Mouse (Mus musculus) liver, embryonic 12.5 days (tissue): ENCODE measurements around the gene Zbtb40. TPM values are rescaled to one million over a fixed set of nuclear protein-coding genes. Genes with fewer than 3 reads are reported as not detected.

Source experiments
- ATAC-seq: fragments of 200-750 bp; cut with Nextera tagmentation; 2 replicates; pipeline ENCODE4 v1.8.0; 2017; ENCODE audit warnings: moderate number of reproducible peaks, mild to moderate bottlenecking, moderate library complexity
- H3K27ac ChIP-seq: fragments of 300-500 bp; sonication (generic); 2 replicates; pipeline ENCODE4 v1.5.1; 2016; ENCODE audit warnings: mild to moderate bottlenecking
- H3K27me3 ChIP-seq: fragments of 300-500 bp; sonication (generic); replicated peaks from 2 replicates; pipeline ENCODE4 v1.6.1; 2016; ENCODE audit warnings: mild to moderate bottlenecking, moderate library complexity
- H3K36me3 ChIP-seq: fragments of 300-500 bp; sonication (generic); 2 replicates; pipeline ENCODE4 v1.6.1; 2016; ENCODE audit warnings: mild to moderate bottlenecking, moderate library complexity
- H3K4me1 ChIP-seq: fragments of 300-500 bp; sonication (generic); 2 replicates; pipeline ENCODE4 v1.6.1; 2016
- H3K4me2 ChIP-seq: fragments of 300-500 bp; sonication (generic); 2 replicates; pipeline ENCODE4 v1.6.1; 2016; ENCODE audit warnings: mild to moderate bottlenecking, moderate library complexity
- H3K4me3 ChIP-seq: fragments of 300-500 bp; sonication (generic); 2 replicates; pipeline ENCODE4 v1.5.1; 2016; ENCODE audit warnings: mild to moderate bottlenecking, moderate library complexity
- H3K9ac ChIP-seq: fragments of 300-500 bp; sonication (generic); 2 replicates; pipeline ENCODE4 v1.6.1; 2016; ENCODE audit warnings: mild to moderate bottlenecking, moderate library complexity
- H3K9me3 ChIP-seq: fragments of 300-500 bp; sonication (generic); replicated peaks from 2 replicates; pipeline ENCODE4 v1.6.1; 2016; ENCODE audit warnings: mild to moderate bottlenecking, moderate library complexity
- WGBS: fragments of 180-500 bp; shearing (Covaris S2); methylation state at CpG from one replicate; pipeline ENCODE4 v1.1.7; 2016; ENCODE audit not compliant: insufficient replicate concordance; 5-methylcytosine and 5-hydroxymethylcytosine counted together
- polyA plus RNA-seq: library from polyadenylated mRNA; unstranded; fragments of >200 nt; fragmentation: Nextera tagmentation; extraction: Ambion mirVana; gene quantifications from 2 replicates; pipeline ENCODE4 v1.2.1, GENCODE M21; 2016

The Zbtb40 gene
- polyA plus RNA-seq, 1 experiment from 2014 or later = 3.2 TPM

DNA sequence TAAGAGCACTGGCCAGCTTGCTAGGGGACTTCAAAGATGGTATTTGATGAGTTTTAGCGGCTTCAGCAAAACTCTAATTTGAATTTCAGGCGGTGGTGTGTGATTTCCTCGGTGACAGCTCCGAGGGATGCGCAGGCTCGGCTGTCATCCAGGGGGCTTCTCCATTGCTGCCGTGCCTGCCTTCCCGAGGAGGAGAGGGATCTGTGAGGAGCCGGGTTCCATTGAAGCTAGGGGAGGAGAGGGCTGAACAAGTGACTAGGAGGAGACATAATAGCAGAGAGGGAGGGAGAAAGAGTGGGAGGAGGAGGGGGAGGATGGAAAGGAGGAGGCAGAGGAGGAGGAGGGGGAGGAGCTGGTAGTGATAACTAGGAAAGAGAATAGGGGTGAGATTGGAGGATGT lies 81.1 kb downstream of the Zbtb40 start:
- peaks cover 99% of the 10 kb centered on the region for H3K27me3 ChIP-seq

DNA sequence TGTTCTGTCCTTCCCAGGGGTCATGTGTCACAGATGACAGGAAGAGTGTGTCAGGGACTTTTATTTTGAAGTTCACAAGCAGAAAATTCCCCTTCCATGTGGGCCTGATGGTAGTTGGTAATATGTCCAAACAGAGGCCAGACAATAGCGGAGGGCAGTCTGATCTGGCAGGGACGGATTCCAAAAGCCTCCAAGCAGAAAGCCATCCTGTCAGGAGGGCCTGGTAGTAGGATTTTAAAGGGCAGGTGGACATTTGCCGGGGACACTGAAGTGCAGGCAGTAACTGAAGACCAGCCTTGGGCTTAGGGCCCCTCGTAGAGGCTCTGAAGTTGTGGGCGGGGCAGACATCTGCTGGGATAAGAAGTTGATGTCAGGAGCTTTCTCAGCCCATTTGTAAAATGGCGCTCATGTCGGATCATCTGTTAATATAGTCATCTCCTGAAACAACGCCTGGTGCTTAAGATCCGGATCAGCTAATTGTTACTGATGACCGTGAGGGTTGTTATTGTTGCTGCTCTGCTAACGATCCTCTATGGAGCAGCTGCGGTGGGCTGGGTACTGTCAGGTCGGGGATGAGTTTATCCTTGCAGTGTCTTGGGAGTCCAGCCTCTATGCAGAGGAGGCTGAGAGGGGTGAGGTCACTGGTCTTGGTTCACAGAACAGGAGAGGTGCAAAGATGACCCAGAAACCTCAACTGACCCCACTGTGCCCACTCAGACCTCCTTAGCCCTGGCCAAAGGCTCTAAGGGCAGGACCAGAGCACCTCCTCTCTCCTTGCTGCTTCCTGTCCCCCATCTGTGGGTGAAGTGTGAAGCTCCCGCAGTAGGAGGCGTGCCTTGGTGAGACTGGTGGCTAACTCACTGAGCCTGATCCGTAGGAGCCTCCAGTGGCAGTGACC lies 81.9 kb downstream of the Zbtb40 start:
- no peak overlapping the region for H3K9ac ChIP-seq
- H3K27ac ChIP-seq = no peak overlapping the region
- H3K36me3 ChIP-seq = no peaks in the 10 kb centered on the region
- H3K4me2 ChIP-seq = no peak overlapping the region
- peaks cover 96% of the 10 kb centered on the region for H3K27me3 ChIP-seq
- WGBS = 40% methylated on average over 16 of the region's 16 CpGs
- no peak for ATAC-seq
- H3K4me3 ChIP-seq = no peak overlapping the region
- no peaks in the 10 kb centered on the region for H3K4me1 ChIP-seq
- no peaks in the 10 kb centered on the region for H3K9me3 ChIP-seq

More for the DNA sequence above, 81.1 kb downstream of the Zbtb40 start:
- H3K4me3 ChIP-seq = no peak overlapping the region
- H3K9me3 ChIP-seq = no peaks in the 10 kb centered on the region
- no peaks in the 10 kb centered on the region for H3K4me1 ChIP-seq
- ATAC-seq = no peak
- H3K9ac ChIP-seq = no peak overlapping the region
- H3K36me3 ChIP-seq = no peaks in the 10 kb centered on the region
- 39% methylated on average over 9 of the region's 9 CpGs for WGBS
- no peak overlapping the region for H3K27ac ChIP-seq
- no peak overlapping the region for H3K4me2 ChIP-seq

GRCm38 (mm10) chr4:136964990-136965421 lies 83.6 kb downstream of the Zbtb40 start:
- H3K9me3 ChIP-seq = no peaks in the 10 kb centered on the region
- 30% methylated on average over 15 of the region's 15 CpGs for WGBS

DNA sequence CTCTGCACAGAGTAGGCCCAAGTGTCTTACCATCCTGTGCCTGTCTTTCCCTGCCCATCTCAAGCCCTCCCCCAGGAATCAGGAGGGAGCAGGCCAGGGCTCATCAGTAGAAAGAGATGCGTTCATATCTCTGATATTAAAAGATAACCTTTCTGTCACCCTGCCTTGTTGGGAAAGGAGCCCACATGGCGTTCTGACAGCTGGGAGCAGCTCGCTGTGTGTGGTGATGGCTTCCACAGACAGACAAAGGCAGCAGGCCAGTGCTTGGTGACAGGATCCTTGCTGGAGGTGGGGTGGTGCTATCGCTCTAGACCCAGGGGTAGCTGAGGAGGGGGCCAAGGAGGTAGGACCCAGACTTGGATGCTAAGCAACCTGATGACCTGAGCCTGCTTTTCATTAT lies 86.2 kb downstream of the Zbtb40 start:
- Histone ChIP-seq H3K4me1 (no peaks in the 10 kb centered on the region), H3K9me3 (no peaks in the 10 kb centered on the region), H3K36me3 (no peaks in the 10 kb centered on the region), H3K27me3 (peaks cover 95% of the 10 kb centered on the region), H3K4me2 (no peak overlapping the region), H3K9ac (no peak overlapping the region), H3K4me3 (no peak overlapping the region), H3K27ac (no peak overlapping the region)
- WGBS = 48% methylated on average over 4 of the region's 4 CpGs
- no peak for ATAC-seq

More at GRCm38 (mm10) chr4:136964990-136965421, 83.6 kb downstream of the Zbtb40 start:
- no peak overlapping the region for H3K9ac ChIP-seq
- H3K36me3 ChIP-seq = no peaks in the 10 kb centered on the region
- peaks cover 96% of the 10 kb centered on the region for H3K27me3 ChIP-seq
- no peaks in the 10 kb centered on the region for H3K4me1 ChIP-seq
- ATAC-seq = no peak
- no peak overlapping the region for H3K4me3 ChIP-seq
- H3K27ac ChIP-seq = no peak overlapping the region
- H3K4me2 ChIP-seq = no peak overlapping the region

DNA sequence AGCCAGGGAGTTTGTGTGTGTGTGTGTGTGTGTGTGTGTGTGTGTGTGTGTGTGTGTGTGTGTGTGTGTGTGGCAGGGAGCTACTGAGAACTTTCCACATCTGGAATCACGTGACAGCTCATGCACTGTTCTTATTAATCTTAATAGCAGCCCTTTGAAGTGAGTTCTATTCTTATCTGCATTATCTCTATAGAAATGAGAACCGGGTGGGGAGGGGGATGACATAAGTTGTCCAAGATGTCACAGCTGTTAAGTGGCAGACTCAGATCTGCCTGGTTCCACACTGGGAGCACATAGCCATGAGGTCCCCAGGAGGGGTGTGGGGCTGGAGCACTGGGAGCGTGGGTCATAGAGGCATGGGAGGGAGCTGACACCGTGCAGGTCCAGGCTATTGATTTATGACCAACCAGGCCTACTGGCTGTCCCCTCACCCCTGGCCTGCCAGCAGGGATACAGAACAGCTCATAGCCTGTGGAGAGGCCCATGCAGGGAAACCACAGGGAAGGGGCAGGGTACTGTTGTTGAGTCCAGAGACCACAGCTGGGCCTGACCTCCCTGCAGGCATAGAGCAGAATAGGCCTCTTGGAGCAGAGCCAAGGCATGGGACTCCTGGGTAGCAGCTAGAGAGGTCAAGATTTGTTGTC lies 86.8 kb downstream of the Zbtb40 start:
- Histone ChIP-seq H3K27me3 (peaks cover 95% of the 10 kb centered on the region), H3K36me3 (no peaks in the 10 kb centered on the region), H3K9me3 (no peaks in the 10 kb centered on the region), H3K4me2 (no peak overlapping the region), H3K9ac (no peak overlapping the region), H3K27ac (no peak overlapping the region), H3K4me1 (0 out of 2 replicates have a peak, but pooled peaks cover 3% of the 10 kb centered on the region), H3K4me3 (no peak overlapping the region)
- peak; percentile 63 for ATAC-seq
- WGBS = 43% methylated on average over 4 of the region's 4 CpGs

DNA sequence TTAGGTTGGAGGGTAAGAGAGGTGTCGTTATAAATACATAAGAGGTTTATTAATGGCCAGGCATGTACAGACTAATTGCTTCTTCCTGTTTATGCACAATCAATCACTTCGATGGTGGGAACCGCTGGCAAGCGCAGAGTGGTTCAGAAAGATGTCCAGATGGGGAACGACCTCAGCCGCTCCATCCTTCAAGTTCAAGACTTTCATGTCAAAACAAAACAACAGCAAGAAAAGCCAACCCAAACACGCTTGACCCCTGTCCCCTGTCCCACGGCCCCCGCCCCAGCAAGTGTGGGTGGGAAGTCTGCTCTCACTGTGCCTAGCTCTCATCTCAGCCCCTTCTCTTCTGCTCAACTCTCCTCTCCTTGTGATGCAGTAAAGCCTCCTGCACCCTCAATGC lies 88.0 kb downstream of the Zbtb40 start:
- ATAC-seq = no peak
- H3K27me3 ChIP-seq = peaks cover 95% of the 10 kb centered on the region
- H3K4me3 ChIP-seq = no peak overlapping the region
- H3K9me3 ChIP-seq = no peaks in the 10 kb centered on the region
- no peak overlapping the region for H3K4me2 ChIP-seq
- H3K9ac ChIP-seq = no peak overlapping the region
- 0 out of 2 replicates have a peak, but pooled peaks cover 3% of the 10 kb centered on the region for H3K4me1 ChIP-seq
- 58% methylated on average over 9 of the region's 9 CpGs for WGBS
- H3K36me3 ChIP-seq = no peaks in the 10 kb centered on the region
- no peak overlapping the region for H3K27ac ChIP-seq

DNA sequence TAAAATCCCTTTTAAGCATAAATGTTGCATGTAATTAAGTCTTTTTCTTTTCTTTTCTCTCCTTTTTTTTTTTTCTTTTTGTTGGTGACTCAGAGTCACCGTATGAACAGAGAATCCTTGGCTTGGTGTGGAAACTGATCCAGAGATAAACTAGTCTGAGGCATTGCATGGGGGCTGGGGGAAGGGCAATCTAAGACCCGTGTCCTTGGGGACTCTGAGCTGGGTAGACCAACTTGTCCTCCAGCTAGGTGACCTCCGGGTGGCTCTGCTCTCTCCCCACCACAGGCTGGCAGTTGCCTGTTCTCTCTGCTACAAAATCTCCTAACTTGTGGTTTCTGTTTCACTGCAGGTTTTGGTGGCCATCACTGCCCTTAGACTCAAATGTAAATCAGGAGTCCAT lies 88.5 kb downstream of the Zbtb40 start:
- WGBS = 31% methylated on average over 3 of the region's 3 CpGs
- Histone ChIP-seq H3K27me3 (peaks cover 95% of the 10 kb centered on the region), H3K4me2 (no peak overlapping the region), H3K4me1 (0 out of 2 replicates have a peak, but pooled peaks cover 3% of the 10 kb centered on the region), H3K36me3 (no peaks in the 10 kb centered on the region), H3K9me3 (no peaks in the 10 kb centered on the region), H3K9ac (no peak overlapping the region), H3K27ac (no peak overlapping the region), H3K4me3 (no peak overlapping the region)
- ATAC-seq = no peak

GRCm38 (mm10) chr4:136956751-136957446 lies 91.7 kb downstream of the Zbtb40 start, which contains the start of gene Epha8:
TSS of gene Epha8 (minus strand) at chr4:136956816.
- Histone ChIP-seq H3K9ac (no peak within 1 kb of the TSS), H3K27ac (no peak within 1 kb of the TSS), H3K27me3 (peaks cover 97% of the 10 kb centered on the region), H3K9me3 (no peaks in the 10 kb centered on the region), H3K36me3 (no peaks in the 10 kb centered on the region), H3K4me2 (peak within 1 kb of the TSS; percentile 54), H3K4me3 (peak within 1 kb of the TSS; percentile 37), H3K4me1 (0 out of 2 replicates have a peak, but pooled peaks cover 3% of the 10 kb centered on the region)
- ATAC-seq = no peak
- 5% methylated on average over 26 of the region's 75 CpGs for whole genome bisulfite sequencing

- ATAC-seq = no peak
- Histone ChIP-seq H3K9ac (no peak overlapping the region), H3K4me2 (no peak overlapping the region), H3K4me3 (no peak overlapping the region), H3K27ac (no peak overlapping the region), H3K36me3 (no peaks in the 10 kb centered on the region), H3K9me3 (no peaks in the 10 kb centered on the region), H3K27me3 (peaks cover 84% of the 10 kb centered on the region), H3K4me1 (0 out of 2 replicates have a peak, but pooled peaks cover 3% of the 10 kb centered on the region)
- 61% methylated on average over 6 of the region's 6 CpGs for WGBS
These were observed 94.0 kb downstream of the Zbtb40 start for GRCm38 (mm10) chr4:136954562-136954961.

GRCm38 (mm10) chr4:136949266-136949989 lies 99.2 kb downstream of the Zbtb40 start:
- Histone ChIP-seq H3K4me2 (no peak overlapping the region), H3K4me1 (no peaks in the 10 kb centered on the region), H3K4me3 (no peak overlapping the region), H3K27ac (no peak overlapping the region), H3K9me3 (no peaks in the 10 kb centered on the region), H3K9ac (no peak overlapping the region), H3K36me3 (no peaks in the 10 kb centered on the region), H3K27me3 (peaks cover 85% of the 10 kb centered on the region)
- no peak for ATAC-seq
- WGBS = 37% methylated on average over 10 of the region's 10 CpGs

GRCm38 (mm10) chr4:136945397-136945796 lies 103.2 kb downstream of the Zbtb40 start:
- H3K27me3 ChIP-seq = peaks cover 98% of the 10 kb centered on the region
- no peak overlapping the region for H3K4me3 ChIP-seq
- ATAC-seq = no peak

More at GRCm38 (mm10) chr4:136945397-136945796, 103.2 kb downstream of the Zbtb40 start:
- Histone ChIP-seq H3K4me1 (no peaks in the 10 kb centered on the region), H3K4me2 (no peak overlapping the region), H3K36me3 (no peaks in the 10 kb centered on the region), H3K9me3 (no peaks in the 10 kb centered on the region), H3K9ac (no peak overlapping the region), H3K27ac (no peak overlapping the region)
- 52% methylated on average over 17 of the region's 17 CpGs for WGBS
